Mouse (Mus musculus) bone marrow, adult 2 months (tissue): ENCODE results near the gene Zfp704. TPM values are rescaled to one million over a fixed set of nuclear protein-coding genes. Genes with fewer than 3 reads are reported as not detected.

Experiments used
- H3K27ac ChIP-seq: fragments of 200-500 bp; 2 replicates; pipeline ENCODE4 v1.5.1; 2012; ENCODE audit warnings: low read depth, mild to moderate bottlenecking, control low read depth, inconsistent platforms, low read length; ENCODE audit not compliant: control insufficient read depth, poor library complexity, insufficient read depth
- H3K4me1 ChIP-seq: fragments of 200-500 bp; 2 replicates; pipeline ENCODE4 v1.6.1; 2011; ENCODE audit warnings: low read length; ENCODE audit not compliant: control insufficient read depth, insufficient read depth
- H3K4me3 ChIP-seq: fragments of 200-500 bp; replicated peaks from 2 replicates; pipeline ENCODE3; 2011; ENCODE audit warnings: mild to moderate bottlenecking, low read depth, low read length, control low read depth; ENCODE audit not compliant: control insufficient read depth
- CTCF ChIP-seq: fragments of 200-500 bp; IDR thresholded peaks from 2 replicates; pipeline ENCODE4 v1.5.1; 2011; ENCODE audit warnings: low read length, control low read depth; ENCODE audit not compliant: control insufficient read depth, insufficient read depth
- POLR2A ChIP-seq: fragments of 200-500 bp; IDR thresholded peaks from 2 replicates; pipeline ENCODE4 v1.6.1; 2011; ENCODE audit warnings: low read depth, mild to moderate bottlenecking, control low read depth, low read length, borderline replicate concordance; ENCODE audit not compliant: control insufficient read depth
- WGBS: fragments of 180-500 bp; shearing (Covaris S2); methylation state at CpG from one replicate; pipeline ENCODE4 v1.1.7; 2018; 5-methylcytosine and 5-hydroxymethylcytosine counted together
- polyA plus RNA-seq: library from polyadenylated mRNA; stranded (reverse); fragments of >200 nt; gene quantifications from 2 replicates; pipeline ENCODE4 v1.2.4, GENCODE M21; 2011; ENCODE audit warnings: low replicate concordance; ENCODE audit not compliant: missing spikeins, insufficient read depth, insufficient read length

Gene Zfp704
- polyA plus RNA-seq, 1 experiment = 1.2 TPM

DNA sequence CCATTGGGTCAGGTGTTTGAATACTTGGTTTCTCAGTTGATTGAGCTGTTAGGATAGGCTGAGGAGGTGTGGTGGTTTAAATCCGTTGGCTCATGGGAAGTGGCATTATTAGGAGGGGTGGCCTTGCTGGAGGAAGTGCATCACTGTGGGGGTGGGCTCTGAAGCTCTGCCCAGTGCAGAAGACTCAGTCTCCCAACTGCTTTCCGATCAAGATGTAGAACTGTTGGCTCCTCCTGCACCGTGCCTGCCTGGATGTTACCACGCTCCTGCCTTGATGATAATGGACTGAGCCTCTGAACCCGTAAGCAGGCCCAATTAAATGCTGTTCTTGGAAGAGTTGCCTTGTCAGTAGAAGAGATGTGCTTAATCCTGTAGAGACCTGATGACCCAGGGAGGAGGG lies 154.5 kb downstream of the Zfp704 start:
- TF ChIP-seq POLR2A = no peak
- TF ChIP-seq CTCF = no peak
- WGBS = 83% methylated on average over 5 of the region's 5 CpGs
- no peak overlapping the region for H3K4me3 ChIP-seq
- no peaks in the 10 kb centered on the region for H3K4me1 ChIP-seq
- no peak overlapping the region for H3K27ac ChIP-seq

DNA sequence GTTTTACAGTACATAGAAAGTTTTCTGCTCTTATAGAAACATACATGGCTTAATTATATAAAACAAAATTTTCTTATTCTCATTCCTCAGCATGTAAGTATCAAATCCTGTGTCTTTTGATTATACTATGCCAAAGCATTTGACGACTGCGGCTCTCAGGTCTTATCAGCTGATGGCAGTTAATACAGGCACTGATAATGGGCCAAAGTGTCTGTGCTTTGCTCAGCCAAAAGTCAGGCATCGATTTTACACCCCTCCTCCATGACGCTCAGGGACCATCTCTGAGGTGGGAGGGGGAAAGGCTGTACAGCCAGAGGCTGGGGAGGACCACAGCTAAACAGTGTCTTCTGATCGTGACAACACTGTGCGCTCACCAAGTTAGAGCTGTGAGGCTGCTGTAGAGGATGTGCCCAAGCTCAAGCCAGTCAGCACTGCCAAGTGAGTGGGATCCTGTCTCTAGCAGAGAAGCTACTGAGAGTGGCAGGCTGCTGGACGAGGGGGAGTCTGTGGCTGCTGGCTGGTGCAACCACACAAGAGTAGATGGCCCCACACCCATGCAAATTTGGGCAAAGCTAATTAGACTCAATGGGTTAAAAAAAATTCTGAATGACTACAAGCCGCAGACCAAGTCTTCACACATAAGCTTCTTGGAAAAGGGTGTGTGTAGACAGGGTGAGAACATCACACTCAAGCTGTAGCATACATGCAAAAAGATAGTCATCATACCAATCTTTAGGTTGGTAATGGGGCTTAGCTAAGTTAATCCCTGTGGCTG lies 155.1 kb downstream of the Zfp704 start:
- Histone ChIP-seq H3K4me1 (no peaks in the 10 kb centered on the region), H3K27ac (no peak overlapping the region), H3K4me3 (no peak overlapping the region)
- WGBS = 75% methylated on average over 8 of the region's 8 CpGs
- TF ChIP-seq POLR2A (no peak), CTCF (no peak)

DNA sequence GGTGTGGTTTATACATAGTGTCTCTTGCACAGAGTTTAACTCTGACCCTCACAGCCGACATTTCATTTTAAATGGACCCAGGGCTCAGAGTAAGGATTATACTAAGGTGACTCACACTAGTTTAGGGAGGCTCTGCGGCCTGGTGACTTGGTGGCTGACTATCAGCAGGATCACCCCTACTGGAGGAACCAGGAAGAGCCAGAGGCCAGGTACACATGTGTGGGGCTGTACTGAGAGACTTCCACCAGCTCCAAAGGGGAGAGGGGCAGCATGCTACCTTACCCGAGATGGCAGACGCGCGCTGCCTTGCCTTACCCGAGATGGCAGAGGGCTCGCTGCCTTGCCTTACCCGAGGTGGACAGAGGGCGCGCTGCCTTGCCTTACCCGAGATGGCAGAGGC lies 159.4 kb downstream of the Zfp704 start:
- no peak for TF ChIP-seq CTCF
- WGBS = 91% methylated on average over 12 of the region's 12 CpGs
- Histone ChIP-seq H3K27ac (no peak overlapping the region), H3K4me3 (no peak overlapping the region), H3K4me1 (no peaks in the 10 kb centered on the region)

DNA sequence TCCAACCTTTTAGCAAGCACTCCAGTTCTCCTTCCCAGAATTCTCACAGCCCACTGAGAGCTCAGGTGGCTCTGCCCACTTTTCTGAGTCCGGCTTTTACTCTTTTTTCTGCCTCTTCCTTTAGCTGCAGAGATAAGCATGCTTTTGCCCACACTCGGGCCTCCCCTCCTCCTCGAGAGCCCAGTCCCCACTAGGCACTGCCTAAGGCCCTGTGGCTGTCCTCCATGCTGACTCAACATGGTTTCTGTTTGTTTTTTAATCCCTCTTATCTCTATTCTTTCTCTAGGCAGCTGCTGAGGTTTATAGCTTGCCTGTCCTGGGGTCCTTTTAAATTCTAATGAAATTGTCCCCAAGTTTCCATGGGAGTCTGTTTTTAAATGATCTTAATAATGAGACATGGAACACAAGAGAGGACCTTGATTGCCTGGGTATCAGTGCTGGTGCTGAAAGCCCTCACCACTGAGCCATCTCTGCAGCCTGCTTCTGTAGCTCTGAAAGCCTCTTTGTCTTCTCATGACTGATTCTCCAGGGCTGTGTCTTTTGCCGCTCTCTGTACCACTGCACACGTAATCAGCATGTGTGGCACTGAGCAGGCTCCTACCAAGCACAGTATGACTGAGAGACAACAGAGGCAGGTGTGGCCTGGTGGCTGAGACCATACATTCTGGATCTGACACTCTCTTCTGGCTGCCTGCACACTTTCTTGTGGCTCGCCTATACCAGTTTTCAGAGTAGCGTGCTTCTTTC lies 160.5 kb downstream of the Zfp704 start:
- no peaks in the 10 kb centered on the region for H3K4me1 ChIP-seq
- H3K4me3 ChIP-seq = no peak overlapping the region
- 72% methylated on average over 7 of the region's 7 CpGs for whole genome bisulfite sequencing
- no peak overlapping the region for H3K27ac ChIP-seq
- TF ChIP-seq POLR2A (no peak), CTCF (no peak)

DNA sequence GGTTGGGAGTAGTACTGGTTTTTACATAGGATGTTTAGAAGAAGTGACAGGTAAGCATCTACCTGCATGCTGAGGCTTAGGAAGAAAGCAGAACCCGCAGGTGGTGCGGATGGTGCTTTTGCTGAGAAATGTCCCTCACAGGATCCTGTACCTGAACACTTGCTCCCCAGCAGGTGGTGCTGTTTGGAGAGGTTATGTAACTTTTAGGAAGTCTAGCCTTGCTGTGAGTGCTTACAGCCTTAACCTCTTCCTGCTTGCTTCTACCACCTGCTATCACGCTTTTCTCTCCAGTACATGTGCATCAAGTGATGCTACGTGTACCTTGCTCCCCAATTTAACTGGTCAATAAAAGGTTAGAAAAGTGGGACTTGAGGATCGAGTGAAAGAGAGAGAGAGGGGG lies 161.3 kb downstream of the Zfp704 start:
- no peak for TF ChIP-seq CTCF
- no peak for TF ChIP-seq POLR2A
- Histone ChIP-seq H3K27ac (no peak overlapping the region), H3K4me1 (no peaks in the 10 kb centered on the region), H3K4me3 (no peak overlapping the region)
- WGBS = 90% methylated on average over 5 of the region's 5 CpGs

DNA sequence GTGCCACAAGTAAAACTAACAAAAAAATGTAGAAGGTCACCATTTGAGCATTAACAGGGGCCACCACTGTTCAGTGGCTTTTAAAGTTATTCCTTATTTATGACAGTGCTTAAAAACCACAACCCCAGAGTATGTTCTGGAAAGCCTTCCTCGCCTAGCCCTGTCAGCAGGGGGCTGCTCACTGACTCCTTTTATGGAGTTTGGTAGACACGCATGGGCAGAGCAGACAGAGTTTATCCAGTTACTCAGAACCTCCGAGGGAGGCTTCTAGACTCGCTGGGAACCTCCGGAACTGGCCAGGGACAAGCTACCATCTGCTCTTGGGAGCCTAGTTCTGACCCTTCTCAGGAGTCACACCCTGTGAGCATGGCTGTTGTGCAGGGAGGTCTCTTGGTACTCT lies 165.3 kb downstream of the Zfp704 start:
- H3K4me3 ChIP-seq = no peak overlapping the region
- TF ChIP-seq POLR2A = no peak
- no peak for TF ChIP-seq CTCF
- H3K4me1 ChIP-seq = no peaks in the 10 kb centered on the region; the same call in 1 of the 2 replicates
- no peak overlapping the region for H3K27ac ChIP-seq
- WGBS = 83% methylated on average over 5 of the region's 5 CpGs

DNA sequence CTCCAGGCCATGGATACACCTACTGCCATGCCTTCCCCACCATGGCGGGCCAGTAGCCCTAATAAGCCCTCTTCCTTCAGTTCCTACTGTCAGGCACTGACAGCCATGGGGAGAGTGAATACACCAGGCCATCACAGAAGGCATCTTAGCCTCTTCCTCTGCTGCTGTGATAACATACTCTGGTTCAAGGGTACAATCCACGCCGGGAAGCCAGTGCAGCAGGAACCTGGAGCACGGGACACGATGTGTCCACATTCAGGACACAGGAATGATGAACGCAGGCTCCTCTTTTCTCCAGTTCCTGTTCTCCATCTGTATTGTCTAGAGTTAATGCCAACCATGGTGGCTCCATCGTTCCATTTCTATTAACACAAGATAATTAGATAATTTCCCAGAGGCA lies 165.9 kb downstream of the Zfp704 start:
- no peak overlapping the region for H3K27ac ChIP-seq
- H3K4me1 ChIP-seq = peaks cover 1% of the 10 kb centered on the region; the same call in 1 of the 2 replicates
- TF ChIP-seq CTCF = no peak
- no peak for TF ChIP-seq POLR2A
- 83% methylated on average over 7 of the region's 7 CpGs for WGBS
- H3K4me3 ChIP-seq = no peak overlapping the region

DNA sequence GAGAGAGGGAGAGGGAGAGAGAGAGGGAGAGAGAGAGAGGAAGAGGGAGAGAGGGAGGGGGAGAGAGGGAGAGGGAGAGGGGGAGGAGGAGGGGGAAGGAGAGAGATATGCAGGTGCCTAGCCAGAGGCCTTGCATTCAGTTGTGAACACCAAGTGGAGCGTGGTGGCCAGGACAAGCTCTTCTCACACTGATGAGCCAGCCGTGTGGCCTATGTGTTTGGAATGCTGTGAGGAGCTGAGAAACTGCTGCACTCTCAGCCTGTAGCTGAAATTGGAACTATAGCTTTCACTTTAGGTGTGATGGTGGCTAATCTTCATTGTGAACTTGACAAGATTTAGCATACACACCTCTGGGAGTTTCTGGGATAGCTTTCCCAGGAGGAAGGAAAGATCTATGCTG lies 166.4 kb downstream of the Zfp704 start:
- TF ChIP-seq POLR2A (no peak), CTCF (no peak)
- H3K4me1 ChIP-seq = peaks cover 1% of the 10 kb centered on the region; the same call in 1 of the 2 replicates
- no peak overlapping the region for H3K27ac ChIP-seq
- no peak overlapping the region for H3K4me3 ChIP-seq
- WGBS = 80% methylated on average over 2 of the region's 2 CpGs
